Mouse (Mus musculus) embryonic facial prominence, embryonic 11.5 days (tissue): Measurements from ENCODE around the gene Ttf1. TPM values are rescaled to one million over a fixed set of nuclear protein-coding genes. Genes with fewer than 3 reads are reported as not detected.
"Not testable (repeated sequence)": the region's sequence is repeated elsewhere in the genome, so short reads cannot be mapped to it uniquely, and the experiment has no call there.

Source experiments
- ATAC-seq: fragments of 200-750 bp; cut with Nextera tagmentation; replicated peaks from 2 replicates; pipeline ENCODE4 v1.8.0; 2017; ENCODE audit warnings: low read depth; ENCODE audit not compliant: insufficient number of reproducible peaks, low FRiP score, low TSS enrichment
- DNase-seq: peaks from one replicate; pipeline ENCODE4 v3.0.0-alpha.2; 2015; ENCODE audit warnings: low spot score
- H3K27ac ChIP-seq: fragments of 300-500 bp; sonication (generic); replicated peaks from 2 replicates; pipeline ENCODE4 v1.5.1; 2014; ENCODE audit warnings: mild to moderate bottlenecking, low read depth, low read length, control low read depth
- H3K27me3 ChIP-seq: fragments of 300-500 bp; sonication (generic); 2 replicates; pipeline ENCODE4 v1.6.1; 2014; ENCODE audit warnings: mild to moderate bottlenecking, low read length, moderate library complexity, mixed read lengths; ENCODE audit not compliant: control insufficient read depth, insufficient read depth
- H3K36me3 ChIP-seq: fragments of 300-500 bp; sonication (generic); replicated peaks from 2 replicates; pipeline ENCODE4 v1.6.1; 2014; ENCODE audit warnings: low read depth, mild to moderate bottlenecking, low read length, moderate library complexity, mixed read lengths; ENCODE audit not compliant: control insufficient read depth, insufficient read depth
- H3K4me1 ChIP-seq: fragments of 300-500 bp; sonication (generic); 2 replicates; pipeline ENCODE4 v1.6.1; 2014; ENCODE audit warnings: low read length, mixed read lengths; ENCODE audit not compliant: control insufficient read depth, insufficient read depth
- H3K4me2 ChIP-seq: fragments of 300-500 bp; sonication (generic); 2 replicates; pipeline ENCODE4 v1.6.1; 2014; ENCODE audit warnings: low read depth, mild to moderate bottlenecking, control low read depth, low read length, moderate library complexity
- H3K4me3 ChIP-seq: fragments of 300-500 bp; sonication (generic); 2 replicates; pipeline ENCODE4 v1.5.1; 2014; ENCODE audit warnings: low read depth, low read length, control low read depth
- H3K9ac ChIP-seq: fragments of 300-500 bp; sonication (generic); replicated peaks from 2 replicates; pipeline ENCODE4 v1.6.1; 2014; ENCODE audit warnings: mild to moderate bottlenecking, control low read depth, low read length
- H3K9me3 ChIP-seq: fragments of 300-500 bp; sonication (generic); replicated peaks from 2 replicates; pipeline ENCODE4 v1.6.1; 2016; ENCODE audit warnings: mild to moderate bottlenecking, low read length, inconsistent platforms, mixed read lengths; ENCODE audit not compliant: control insufficient read depth
- WGBS: fragments of 180-500 bp; shearing (Covaris S2); extraction: QIAGEN DNeasy Blood & Tissue Kit; methylation state at CpG from one replicate; pipeline ENCODE4 v1.1.7; 2014; 5-methylcytosine and 5-hydroxymethylcytosine counted together
- polyA plus RNA-seq: library from polyadenylated mRNA; unstranded; fragments of >200 nt; fragmentation: Nextera tagmentation; extraction: Ambion mirVana; gene quantifications from 2 replicates; pipeline ENCODE4 v1.2.1, GENCODE M21; 2014

The Ttf1 gene
- polyA plus RNA-seq, 1 experiment from 2014 or later: 10.7 TPM

- ATAC-seq (no peak), DNase-seq (peak; percentile 51)
- Histone ChIP-seq H3K4me3 (no peak overlapping the region), H3K27me3 (no peaks in the 10 kb centered on the region), H3K9ac (no peak overlapping the region), H3K27ac (no peak overlapping the region), H3K4me1 (no peaks in the 10 kb centered on the region), H3K4me2 (no peak overlapping the region), H3K9me3 (no peaks in the 10 kb centered on the region), H3K36me3 (peaks cover 6% of the 10 kb centered on the region)
- 56% methylated on average over 7 of the region's 7 CpGs for WGBS
These were observed 6.3 kb downstream of the Ttf1 start for GRCm38 (mm10) chr2:29066410-29066809.

GRCm38 (mm10) chr2:29074676-29075075, 14.6 kb downstream of the Ttf1 start:
- WGBS: 91% methylated on average over 7 of the region's 7 CpGs
- no peak overlapping the region for H3K27ac ChIP-seq
- H3K36me3 ChIP-seq: peaks cover 15% of the 10 kb centered on the region

GRCm38 (mm10) chr2:29075331-29076070, 15.4 kb downstream of the Ttf1 start:
- Histone ChIP-seq H3K9me3 (no peaks in the 10 kb centered on the region), H3K4me3 (no peak overlapping the region), H3K4me2 (no peak overlapping the region), H3K27ac (no peak overlapping the region), H3K9ac (no peak overlapping the region), H3K36me3 (peaks cover 15% of the 10 kb centered on the region), H3K4me1 (no peaks in the 10 kb centered on the region), H3K27me3 (no peaks in the 10 kb centered on the region)
- WGBS: 90% methylated on average over 11 of the region's 11 CpGs
- ATAC-seq: no peak
- no peak for DNase-seq

More at GRCm38 (mm10) chr2:29074676-29075075, 14.6 kb downstream of the Ttf1 start:
- Histone ChIP-seq H3K4me1 (no peaks in the 10 kb centered on the region), H3K4me2 (no peak overlapping the region), H3K9ac (no peak overlapping the region), H3K27me3 (no peaks in the 10 kb centered on the region), H3K9me3 (no peaks in the 10 kb centered on the region), H3K4me3 (no peak overlapping the region)
- DNase-seq (no peak), ATAC-seq (no peak)

- peaks cover 11% of the 10 kb centered on the region for H3K36me3 ChIP-seq
- ATAC-seq: no peak
- no peak overlapping the region for H3K27ac ChIP-seq
- H3K4me1 ChIP-seq: no peaks in the 10 kb centered on the region
- H3K27me3 ChIP-seq: no peaks in the 10 kb centered on the region
- no peak overlapping the region for H3K4me2 ChIP-seq
- no peak overlapping the region for H3K9ac ChIP-seq
- H3K4me3 ChIP-seq: no peak overlapping the region
- H3K9me3 ChIP-seq: no peaks in the 10 kb centered on the region
- WGBS: 92% methylated on average over 2 of the region's 2 CpGs
- DNase-seq: no peak
These were observed 16.2 kb downstream of the Ttf1 start for GRCm38 (mm10) chr2:29076226-29076625.

- no peak overlapping the region for H3K4me2 ChIP-seq
- H3K9ac ChIP-seq: no peak overlapping the region
- H3K27ac ChIP-seq: no peak overlapping the region
- no peaks in the 10 kb centered on the region for H3K27me3 ChIP-seq
- 74% methylated on average over 3 of the region's 3 CpGs for WGBS
- no peak for ATAC-seq
- H3K4me3 ChIP-seq: no peak overlapping the region
- H3K4me1 ChIP-seq: no peaks in the 10 kb centered on the region
- H3K36me3 ChIP-seq: no peaks in the 10 kb centered on the region; the same call in none of the 2 replicates
- no peak for DNase-seq
- no peaks in the 10 kb centered on the region for H3K9me3 ChIP-seq
These were observed 21.9 kb downstream of the Ttf1 start for GRCm38 (mm10) chr2:29081965-29082364.

- WGBS: 96% methylated on average over 7 of the region's 7 CpGs
- no peak for DNase-seq
These were observed 26.0 kb downstream of the Ttf1 start for GRCm38 (mm10) chr2:29086026-29086425.

GRCm38 (mm10) chr2:29089276-29089675, 29.2 kb downstream of the Ttf1 start:
- not testable (repeated sequence) for H3K4me3 ChIP-seq, H3K4me2 ChIP-seq, H3K27me3 ChIP-seq, H3K36me3 ChIP-seq, H3K9me3 ChIP-seq, DNase-seq, H3K9ac ChIP-seq, H3K27ac ChIP-seq, ATAC-seq, H3K4me1 ChIP-seq
- 90% methylated on average over 6 of the region's 6 CpGs for WGBS

More at GRCm38 (mm10) chr2:29086026-29086425, 26.0 kb downstream of the Ttf1 start:
- H3K4me1 ChIP-seq: no peaks in the 10 kb centered on the region
- H3K27me3 ChIP-seq: no peaks in the 10 kb centered on the region
- no peak for ATAC-seq
- no peak overlapping the region for H3K27ac ChIP-seq
- no peak overlapping the region for H3K9ac ChIP-seq
- no peaks in the 10 kb centered on the region; the same call in none of the 2 replicates for H3K36me3 ChIP-seq
- H3K4me2 ChIP-seq: no peak overlapping the region
- H3K4me3 ChIP-seq: no peak overlapping the region
- no peaks in the 10 kb centered on the region for H3K9me3 ChIP-seq

GRCm38 (mm10) chr2:29095674-29096073, 35.6 kb downstream of the Ttf1 start:
- Histone ChIP-seq H3K4me1 (no peaks in the 10 kb centered on the region), H3K36me3 (no peaks in the 10 kb centered on the region), H3K27ac (no peak overlapping the region), H3K4me3 (no peak overlapping the region), H3K9me3 (no peaks in the 10 kb centered on the region), H3K4me2 (no peak overlapping the region), H3K9ac (no peak overlapping the region), H3K27me3 (no peaks in the 10 kb centered on the region)
- ATAC-seq (no peak), DNase-seq (no peak)
- 87% methylated on average over 8 of the region's 8 CpGs for WGBS
